Mouse (Mus musculus) spleen, postnatal 4 days (tissue): Measurements from ENCODE around the gene BC117090.
A peak's percentile ranks its signal among the peaks of the same experiment; 100 is the strongest.
"Not testable (repeated sequence)": the region's sequence is repeated elsewhere in the genome, so short reads cannot be mapped to it uniquely, and the experiment has no call there.

ENCODE experiments used
- DNase-seq, 2 experiments: peaks; one replicate each; pipeline ENCODE4 v3.0.0; 2022; ENCODE audit warnings: low spot score in 2 of 2

BC117090 gene

DNA sequence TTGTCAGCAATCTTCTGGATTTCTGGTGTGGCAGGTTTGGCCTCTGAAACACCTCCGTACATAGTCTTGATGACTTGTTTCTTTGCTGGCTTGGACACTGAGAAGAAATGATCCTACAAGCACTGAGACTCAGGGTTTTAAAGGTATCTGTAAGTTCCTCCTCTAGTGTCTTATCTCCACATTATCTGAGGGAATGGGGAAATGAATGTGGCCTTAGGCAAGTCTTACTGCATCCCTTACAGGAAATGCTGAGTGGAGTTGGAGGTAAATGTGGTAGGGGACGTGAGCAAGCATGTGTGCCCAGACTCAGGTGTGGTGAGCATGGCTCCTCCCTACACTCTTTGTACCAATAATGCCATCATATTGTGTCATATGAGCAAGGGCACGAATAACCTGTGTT is at the start of gene BC117090:
Gene BC117090, minus strand, starts transcription at position 101 of the 400 bp plus-strand sequence.
- no peak for DNase-seq

DNA sequence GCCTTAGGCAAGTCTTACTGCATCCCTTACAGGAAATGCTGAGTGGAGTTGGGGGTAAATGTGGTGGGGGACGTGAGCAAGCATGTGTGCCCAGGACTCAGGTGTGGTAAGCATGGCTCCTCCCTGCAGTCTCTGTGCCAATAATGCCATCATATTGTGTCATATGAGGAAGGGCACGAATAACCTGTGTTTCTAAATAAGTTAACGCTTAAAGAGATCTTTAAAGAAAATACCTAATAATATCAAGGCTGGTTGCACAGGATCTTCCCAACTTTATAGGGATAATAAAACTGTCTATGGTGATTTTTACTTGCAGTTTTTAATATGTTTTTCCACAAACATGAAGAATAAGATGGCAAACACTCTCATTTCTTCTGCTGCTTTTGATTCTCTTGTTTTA is 33.5 kb upstream of the BC117090 start, which contains the start of gene BC100530:
Gene BC100530, minus strand, starts transcription at position 101 of the 400 bp plus-strand sequence.
- DNase-seq = not testable (repeated sequence)

DNA sequence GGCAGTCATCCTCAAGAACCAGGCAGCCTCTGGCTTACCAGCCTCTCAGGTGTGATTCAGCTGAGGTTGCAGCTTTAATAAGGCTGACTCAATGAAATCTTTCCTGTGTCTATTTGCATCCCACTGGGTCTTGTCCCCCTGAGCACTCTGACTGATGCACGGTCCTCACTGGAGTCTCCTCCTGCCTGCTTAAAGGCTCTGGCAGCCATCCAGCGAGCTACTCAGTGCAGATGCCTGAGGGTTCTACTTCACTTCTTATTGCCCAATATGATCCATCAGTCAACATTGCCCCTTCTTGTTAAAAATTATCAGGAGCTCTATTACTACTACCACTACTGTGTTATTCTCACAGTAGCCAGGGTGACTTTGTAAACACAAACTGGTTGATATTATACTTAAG is 3.0 kb upstream of the BC117090 start:
- DNase-seq = no peak

DNA sequence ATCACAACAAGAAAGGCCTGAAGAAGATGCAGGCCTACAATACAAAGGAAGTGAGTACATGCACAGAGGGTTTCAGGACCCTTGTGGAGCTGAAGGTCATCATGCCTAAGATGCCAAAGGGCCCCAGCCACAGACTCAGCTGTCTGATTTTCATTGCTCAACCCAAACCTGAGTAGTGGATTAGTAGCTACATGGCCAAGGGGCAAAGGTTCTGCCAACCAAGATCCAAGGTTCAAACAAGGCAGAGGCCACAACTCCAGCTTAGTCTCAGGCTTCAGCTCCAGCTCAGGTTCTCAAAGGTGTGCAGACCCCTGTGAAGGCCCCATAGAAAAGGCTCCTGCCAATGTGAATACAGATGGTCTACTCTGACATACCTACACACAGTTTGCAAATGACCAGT is 14.8 kb downstream of the BC117090 start:
- no peak for DNase-seq

DNA sequence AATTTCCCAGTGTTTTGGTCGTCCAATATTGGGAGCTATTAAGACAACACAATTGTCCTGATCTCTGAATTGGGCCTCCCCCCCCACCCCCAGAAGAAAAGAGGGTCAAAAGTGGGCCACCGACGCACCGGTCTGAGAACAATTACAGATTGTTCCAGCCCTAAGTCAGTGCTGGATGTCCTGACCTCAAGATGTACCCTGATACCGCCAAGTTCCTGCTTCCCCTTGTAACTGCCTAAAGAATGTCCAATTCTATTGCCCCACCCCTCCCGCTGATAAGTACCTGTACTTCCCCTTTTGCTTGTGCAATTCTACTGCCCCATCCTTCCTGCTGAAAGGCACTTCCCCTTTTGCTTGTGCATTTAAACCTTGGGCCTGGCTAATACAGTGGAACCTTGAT is 18.0 kb downstream of the BC117090 start:
- DNase-seq = not testable (repeated sequence)

DNA sequence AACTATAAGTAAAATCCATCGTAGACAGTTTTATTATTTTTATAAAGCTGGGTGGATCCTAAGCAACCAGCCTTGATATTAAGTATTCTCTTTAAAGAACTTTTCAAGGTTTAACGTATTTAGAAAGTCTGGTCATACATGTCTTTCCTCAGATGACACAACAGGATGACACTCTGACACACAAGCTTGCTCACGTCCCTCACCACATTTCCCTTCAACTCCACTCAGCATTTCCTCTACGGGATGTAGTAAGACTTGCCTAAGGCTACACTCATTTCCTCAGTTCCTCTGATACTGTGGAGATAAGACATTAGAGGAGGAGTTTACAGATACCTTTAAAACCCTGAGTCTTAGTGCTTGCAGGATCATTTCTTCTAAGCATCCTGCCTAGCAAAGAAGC is 26.5 kb downstream of the BC117090 start:
- DNase-seq = no peak

DNA sequence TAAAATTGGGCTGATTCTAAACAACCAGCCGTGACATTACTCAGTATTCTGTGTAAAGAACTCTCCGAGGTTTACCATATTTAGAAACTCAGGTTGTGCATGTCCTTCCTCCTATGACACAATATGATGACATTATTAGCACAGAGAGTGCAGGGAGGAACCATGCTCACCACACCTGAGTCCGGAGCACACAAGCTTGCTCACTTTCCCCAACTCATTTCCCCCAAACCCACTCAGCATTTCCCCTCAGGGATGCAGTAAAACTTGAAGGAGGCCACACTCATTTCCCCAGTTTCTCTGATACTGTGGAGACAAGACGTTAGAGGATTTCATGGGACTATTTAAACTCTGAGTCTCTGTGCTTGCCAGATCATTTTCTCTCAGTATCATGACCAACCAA is 45.0 kb downstream of the BC117090 start:
- no peak for DNase-seq

DNA sequence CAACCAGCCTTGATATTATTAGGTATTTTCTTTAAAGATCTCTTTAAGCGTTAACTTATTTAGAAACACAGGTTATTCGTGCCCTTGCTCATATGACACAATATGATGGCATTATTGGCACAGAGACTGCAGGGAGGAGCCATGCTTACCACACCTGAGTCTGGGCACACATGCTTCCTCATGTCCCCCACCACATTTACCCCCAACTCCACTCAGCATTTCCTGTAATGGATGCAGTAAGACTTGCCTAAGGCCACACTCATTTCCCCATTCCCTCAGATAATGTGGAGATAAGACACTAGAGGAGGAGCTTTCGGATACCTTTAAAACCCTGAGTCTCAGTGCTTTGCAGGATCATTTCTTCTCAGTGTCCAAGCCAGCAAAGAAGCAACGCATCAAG is 57.3 kb downstream of the BC117090 start, which contains the start of gene Stfa1:
Gene Stfa1, plus strand, starts transcription at position 156 of the 400 bp plus-strand sequence.
- peak; percentile 31 to 65 for DNase-seq
